Mouse (Mus musculus) monocyte, adult 59 days (primary cell): ENCODE measurements around the gene Hcls1. TPM values are rescaled to one million over a fixed set of nuclear protein-coding genes. Genes with fewer than 3 reads are reported as not detected.

Experiments used
- total RNA-seq, 2 experiments: library from RNA; stranded (reverse); gene quantifications; one replicate each; pipeline ENCODE4 v1.2.4; 2023

Hcls1 gene
- total RNA-seq: 100 to 1,000 TPM; 424 to 435 TPM

DNA sequence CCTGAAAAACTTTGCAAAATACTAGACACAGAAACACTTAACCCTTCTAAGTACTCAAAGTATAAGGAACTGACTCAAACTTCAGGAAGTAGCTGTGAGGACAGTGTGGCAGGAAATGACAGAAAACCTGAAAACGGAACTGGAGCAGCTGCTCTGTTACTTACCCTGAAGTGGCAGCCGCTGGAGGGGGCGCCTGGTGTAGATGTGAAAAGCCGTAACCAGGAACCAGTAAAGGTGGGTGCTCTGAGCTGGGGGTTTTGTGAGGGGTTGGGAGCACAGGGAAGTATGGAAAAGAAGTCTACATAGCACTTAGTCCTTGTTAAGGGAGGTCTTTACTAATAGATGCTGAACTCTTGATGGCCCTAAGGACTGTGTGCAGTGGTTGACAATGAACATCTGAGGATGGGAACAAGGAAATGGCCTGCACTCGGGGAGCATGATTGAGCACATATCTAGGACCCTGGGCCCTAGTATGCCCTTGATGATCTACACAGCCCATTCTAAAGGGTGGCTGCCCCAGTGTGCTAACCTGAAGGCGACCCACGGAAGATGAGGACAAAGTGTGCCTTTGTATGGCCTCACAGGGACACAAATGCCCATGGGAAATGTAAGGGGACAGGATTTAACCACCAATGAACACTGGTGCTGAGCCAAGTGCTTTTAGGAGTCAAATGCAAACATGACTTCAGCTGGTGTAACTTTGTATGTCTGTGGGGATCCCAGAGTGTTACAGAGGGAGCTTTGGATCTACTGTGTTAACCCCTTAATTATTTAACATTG, at the start of gene Hcls1:
Hcls1 (plus strand) TSS at position 143 of the 780 bp plus-strand sequence.

DNA sequence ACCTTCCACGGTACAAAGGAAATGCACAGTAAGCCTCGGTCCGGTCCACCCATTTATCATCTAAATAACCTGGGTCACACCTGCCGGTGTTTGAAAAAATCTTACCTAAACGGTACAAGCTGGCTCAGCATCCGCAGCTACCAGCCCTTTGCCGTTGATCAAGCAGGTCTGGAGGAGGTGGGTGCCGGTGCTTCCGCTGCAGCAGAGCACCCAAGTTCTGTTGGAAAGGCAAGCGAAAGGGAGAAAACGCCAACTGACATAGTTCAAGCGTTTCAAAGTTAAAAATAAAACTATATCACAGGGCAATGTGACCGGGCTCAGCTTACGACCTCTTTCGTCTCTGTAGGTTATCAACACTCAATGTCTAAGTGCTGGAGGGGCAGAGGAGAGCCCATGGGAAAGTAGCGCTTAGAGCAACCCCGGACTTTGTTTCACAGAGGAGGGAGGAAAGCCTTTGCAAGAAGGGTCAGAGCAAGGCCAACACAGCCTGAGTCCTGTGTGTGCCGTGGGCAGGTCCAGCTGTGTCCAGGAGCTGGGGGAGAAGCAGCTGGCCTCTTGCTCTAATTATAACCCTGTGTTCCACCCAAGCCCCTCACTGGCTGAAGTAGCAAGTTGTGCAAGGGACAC, 55.3 kb downstream of the Hcls1 start, which contains the start of gene Fbxo40:
Fbxo40 (minus strand) TSS at position 469 of the 627 bp plus-strand sequence.

DNA sequence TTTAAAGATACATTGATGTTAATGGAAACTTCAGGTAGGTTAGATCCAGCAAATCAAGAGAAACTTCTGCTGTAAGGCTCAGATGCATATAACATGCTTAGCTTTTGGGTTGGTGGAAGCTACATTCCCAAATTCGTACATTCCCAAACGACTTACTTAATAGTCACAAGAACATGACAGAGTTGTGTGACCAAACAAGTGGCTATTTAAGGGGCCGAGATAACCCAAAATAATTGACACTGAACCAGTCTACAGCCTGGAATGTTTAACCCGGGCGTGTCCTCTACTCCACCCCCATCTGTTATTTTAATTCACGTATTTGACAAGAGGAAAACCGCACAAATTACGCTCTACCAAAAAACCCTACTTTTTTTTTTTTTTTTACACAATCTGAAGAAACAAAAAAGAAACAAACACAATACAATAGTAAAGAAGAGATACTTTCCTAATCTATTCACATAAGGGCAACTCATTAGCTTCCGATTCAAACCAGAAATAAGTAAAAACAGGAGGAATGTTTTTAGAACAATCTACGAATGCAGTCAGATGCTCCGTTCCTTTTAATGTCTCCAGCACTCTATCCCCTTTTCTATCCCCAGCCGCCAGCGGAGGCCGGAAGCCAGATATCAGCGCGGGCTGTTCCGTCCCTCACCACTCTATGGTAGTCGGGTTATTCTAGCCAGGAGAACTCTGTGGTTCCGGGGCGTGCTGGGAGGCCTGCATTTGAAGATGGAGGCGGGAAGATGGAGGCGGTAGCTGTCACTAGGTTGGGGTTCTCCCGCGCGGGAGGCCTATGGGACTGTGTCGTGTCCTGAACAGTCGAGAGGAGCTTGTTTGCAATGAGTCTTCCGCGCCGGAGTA, 76.5 kb downstream of the Hcls1 start, which contains the start of gene Polq:
Polq (plus strand) TSS at position 726 of the 861 bp plus-strand sequence.

Other genes starting within 250 kb of the Hcls1 start
- gene Ildr1, start 241.0 kb upstream of the Hcls1 start, total RNA-seq: 1 to 10 TPM; 3.0 to 3.2 TPM
- gene Slc15a2, start 150.0 kb upstream of the Hcls1 start, total RNA-seq: 10 to 100 TPM; 24.7 to 32.9 TPM
- gene Iqcb1, start 106.6 kb upstream of the Hcls1 start, total RNA-seq: 10 to 100 TPM; 11.6 to 12.8 TPM
- gene Eaf2, start 60.0 kb upstream of the Hcls1 start, total RNA-seq: 1 to 10 TPM; 2.0 to 3.0 TPM
- 10 to 100 TPM; 39.1 to 42.7 TPM for gene Golgb1, start 59.8 kb upstream of the Hcls1 start, total RNA-seq
- gene Fbxo40, start 55.5 kb downstream of the Hcls1 start, total RNA-seq: under 1 TPM in 1 of 2 experiments, not detected in 1; 0.18 TPM
- under 1 TPM; 0.58 to 0.79 TPM for gene Polq, start 76.8 kb downstream of the Hcls1 start, total RNA-seq